In the genomic region with DNA sequence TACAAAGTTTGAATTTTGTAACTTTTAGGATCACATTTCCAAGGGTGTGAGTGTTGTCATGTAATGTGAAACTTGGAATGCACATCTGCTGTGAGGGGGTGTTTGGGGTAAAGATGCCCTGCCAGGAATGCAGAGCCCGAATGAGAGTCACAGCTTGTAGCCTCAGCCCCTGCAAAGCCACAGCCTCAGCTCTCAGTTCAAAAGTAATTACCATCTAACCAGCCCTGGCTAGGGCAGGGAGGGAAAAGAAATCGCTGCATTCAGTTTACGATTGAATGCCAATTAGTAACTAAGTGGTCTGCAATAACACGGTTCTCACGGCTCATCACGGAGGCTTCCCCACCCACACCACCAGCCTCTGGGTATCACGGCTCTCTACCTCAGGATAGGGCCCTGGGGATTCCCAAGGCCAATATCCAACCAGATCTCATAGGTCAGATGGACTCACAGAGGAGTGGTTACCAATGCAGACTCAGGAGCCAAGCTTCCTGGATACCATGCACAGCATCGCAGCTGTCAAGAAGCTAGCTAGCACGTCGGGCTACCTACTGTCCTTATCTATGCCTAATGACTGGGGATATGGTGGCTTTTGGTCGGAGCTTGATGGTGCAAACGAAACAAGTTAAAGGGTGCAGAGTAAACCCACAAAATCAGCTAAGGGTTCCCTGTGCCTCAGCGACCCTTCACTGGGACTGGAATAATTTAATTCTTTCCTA, we compare ENCODE assay signal across 15 mouse cellular contexts.
DNase-seq lines count a peak whose midpoint lies in the region; ATAC-seq and TF ChIP-seq lines count a peak whose summit lies in the region.
"Had no signal": no experiment of that assay in that cellular context is flagged by ENCODE, and none has a peak within 500 bp of the region (broad histone marks: within the 10 kb centered on the region; RNA-seq: fewer than 3 reads in every experiment).

No protein-coding gene starts in this region.

- ATAC-seq in forebrain, embryonic 12.5 days (ENCODE audit: low FRiP score): no peak
- ATAC-seq in forebrain, embryonic 13.5 days: no peak

- 0 out of 2 replicates have a peak overlapping the region, but pooled peaks have one; percentile 6 for H3K4me2 ChIP-seq in forebrain, embryonic 12.5 days
- H3K4me2 ChIP-seq in forebrain, embryonic 13.5 days: no peak overlapping the region

- peaks cover 6% of the 10 kb centered on the region; the same call in 1 of the 2 replicates for H3K4me1 ChIP-seq in forebrain, embryonic 12.5 days
- peaks cover 18% of the 10 kb centered on the region; the same call in 1 of the 2 replicates for H3K4me1 ChIP-seq in forebrain, embryonic 13.5 days

- H3K9me3 ChIP-seq in forebrain, embryonic 12.5 days: no peaks in the 10 kb centered on the region
- H3K9me3 ChIP-seq in forebrain, embryonic 13.5 days (replicated peaks): 0 out of 2 replicates have a peak, but pooled peaks cover 5% of the 10 kb centered on the region

- H3K4me3 ChIP-seq in forebrain, embryonic 12.5 days (replicated peaks): no peak overlapping the region
- no peak overlapping the region for H3K4me3 ChIP-seq in forebrain, embryonic 13.5 days
- H3K4me3 ChIP-seq in layer of hippocampus, adult 2 months: no peak overlapping the region

- no peak for TF ChIP-seq CTCF in layer of hippocampus, adult 2 months (conservative IDR thresholded peaks at IDR 0.05)

- no peak overlapping the region for H3K9ac ChIP-seq in forebrain, embryonic 12.5 days
- no peak overlapping the region for H3K9ac ChIP-seq in forebrain, embryonic 13.5 days
- H3K9ac ChIP-seq: liver, embryonic 14.5 days had no signal

- DNase-seq in right cerebral cortex, adult 18-20 months: peak; percentile 4
- no peak for DNase-seq in right cerebral cortex, postnatal 10 days (ENCODE audit: low spot score in 2 of 2)
- peak; percentile 64 for DNase-seq in forelimb bud, embryonic 11.5 days (ENCODE audit: low read depth, low spot score)
- no peak for DNase-seq in lung, postnatal 36 days
- no peak for DNase-seq in layer of hippocampus, adult 2 months (ENCODE audit: low spot score in 2 of 2)
- no peak for DNase-seq in spleen, postnatal 36 days (ENCODE audit: low spot score in 2 of 2)
- DNase-seq: adrenal gland, postnatal 10 days; B cell, adult 2 months; gastrocnemius, postnatal 14 days; heart, postnatal 36 days; kidney, adult 9 months; thymus, postnatal 25 days had no signal

- no peaks in the 10 kb centered on the region for H3K27me3 ChIP-seq in forebrain, embryonic 12.5 days
- no peaks in the 10 kb centered on the region for H3K27me3 ChIP-seq in forebrain, embryonic 13.5 days

- no peak overlapping the region for H3K27ac ChIP-seq in forebrain, embryonic 12.5 days
- H3K27ac ChIP-seq in forebrain, embryonic 13.5 days: no peak overlapping the region
- no peak overlapping the region for H3K27ac ChIP-seq in layer of hippocampus, adult 2 months
- H3K27ac ChIP-seq: liver, embryonic 14.5 days had no signal

- 33% methylated on average over 13 of the region's 13 CpGs for WGBS in forebrain, embryonic 12.5 days
- 22% methylated on average over 13 of the region's 13 CpGs for WGBS in forebrain, embryonic 13.5 days

- H3K36me3 ChIP-seq in forebrain, embryonic 12.5 days (replicated peaks): no peaks in the 10 kb centered on the region
- no peaks in the 10 kb centered on the region for H3K36me3 ChIP-seq in forebrain, embryonic 13.5 days (ENCODE audit: poor library complexity, severe bottlenecking)

Comparison
In these comparisons a context has a peak if more than half of its experiments do, and no peak if none do; other contexts are left out.
1. DNase-seq: peak in right cerebral cortex, adult 18-20 months (single experiment) and forelimb bud, embryonic 11.5 days (single experiment); none in right cerebral cortex, postnatal 10 days (0 of 2), lung, postnatal 36 days (single experiment), layer of hippocampus, adult 2 months (0 of 2) and spleen, postnatal 36 days (0 of 2).